Mouse (Mus musculus): ENCODE measurements around the gene Coro1b. TPM values are rescaled to one million over a fixed set of nuclear protein-coding genes. Genes with fewer than 3 reads are reported as not detected.
"Not testable (repeated sequence)": the region's sequence is repeated elsewhere in the genome, so short reads cannot be mapped to it uniquely, and the experiment has no call there.

The Coro1b gene
- polyA plus RNA-seq, 1 experiment from 2014 or later = 64.4 TPM

GRCm38 (mm10) chr19:4117006-4117405, 31.4 kb upstream of the Coro1b start:
- no peak overlapping the region for H3K27ac ChIP-seq (ENCODE audit: low read depth)
- H3K9me3 ChIP-seq (ENCODE audit: low read length) = no peaks in the 10 kb centered on the region
- H3K9ac ChIP-seq (replicated peaks) = no peak overlapping the region
- DNase-seq (no peak), ATAC-seq (no peak)
- H3K4me1 ChIP-seq (ENCODE audit: insufficient read depth) = peaks cover 47% of the 10 kb centered on the region
- TF ChIP-seq CTCF (IDR thresholded peaks at IDR 0.05; ENCODE audit: low read depth) = no peak
- TF ChIP-seq EP300 (IDR thresholded peaks at IDR 0.05; ENCODE audit: low read depth) = no peak
- 90% methylated on average over 7 of the region's 7 CpGs for WGBS (ENCODE audit: insufficient replicate concordance)
- H3K4me2 ChIP-seq (ENCODE audit: low read depth, low read length) = no peak overlapping the region
- no peak overlapping the region for H3K4me3 ChIP-seq (ENCODE audit: low read depth, low read length)
- peaks cover 54% of the 10 kb centered on the region for H3K36me3 ChIP-seq (replicated peaks; ENCODE audit: insufficient read depth, low read length)
- H3K27me3 ChIP-seq (ENCODE audit: insufficient read depth, low read length) = no peaks in the 10 kb centered on the region

- ATAC-seq (no peak), DNase-seq (no peak)
- no peaks in the 10 kb centered on the region for H3K27me3 ChIP-seq (ENCODE audit: insufficient read depth, low read length)
- no peak for TF ChIP-seq CTCF (IDR thresholded peaks at IDR 0.05; ENCODE audit: low read depth)
- TF ChIP-seq EP300 (IDR thresholded peaks at IDR 0.05; ENCODE audit: low read depth) = no peak
- 93% methylated on average over 2 of the region's 2 CpGs for WGBS (ENCODE audit: insufficient replicate concordance)
- peaks cover 44% of the 10 kb centered on the region for H3K36me3 ChIP-seq (replicated peaks; ENCODE audit: insufficient read depth, low read length)
- no peak overlapping the region for H3K4me3 ChIP-seq (ENCODE audit: low read depth, low read length)
- H3K27ac ChIP-seq (ENCODE audit: low read depth) = no peak overlapping the region
- H3K4me1 ChIP-seq (ENCODE audit: insufficient read depth) = peaks cover 41% of the 10 kb centered on the region
- no peak overlapping the region for H3K4me2 ChIP-seq (ENCODE audit: low read depth, low read length)
- H3K9me3 ChIP-seq (ENCODE audit: low read length) = no peaks in the 10 kb centered on the region
- H3K9ac ChIP-seq (replicated peaks) = no peak overlapping the region
These were observed 30.1 kb upstream of the Coro1b start for GRCm38 (mm10) chr19:4118350-4118749.

- TF ChIP-seq CTCF (IDR thresholded peaks at IDR 0.05; ENCODE audit: low read depth) (no peak), EP300 (IDR thresholded peaks at IDR 0.05; ENCODE audit: low read depth) (no peak)
- no peak overlapping the region for H3K4me3 ChIP-seq (ENCODE audit: low read depth, low read length)
- peaks cover 34% of the 10 kb centered on the region for H3K36me3 ChIP-seq (replicated peaks; ENCODE audit: insufficient read depth, low read length)
- H3K9me3 ChIP-seq (ENCODE audit: low read length) = no peaks in the 10 kb centered on the region
- no peak overlapping the region for H3K9ac ChIP-seq (replicated peaks)
- no peaks in the 10 kb centered on the region for H3K27me3 ChIP-seq (ENCODE audit: insufficient read depth, low read length)
- ATAC-seq (no peak), DNase-seq (no peak)
- 64% methylated on average over 6 of the region's 6 CpGs for WGBS (ENCODE audit: insufficient replicate concordance)
- H3K27ac ChIP-seq (ENCODE audit: low read depth) = no peak overlapping the region
- peaks cover 38% of the 10 kb centered on the region for H3K4me1 ChIP-seq (ENCODE audit: insufficient read depth)
- peak overlapping the region; percentile 64; the same call in 1 of the 2 replicates for H3K4me2 ChIP-seq (ENCODE audit: low read depth, low read length)
These were observed 28.5 kb upstream of the Coro1b start for GRCm38 (mm10) chr19:4119716-4120487.

- 86% methylated on average over 2 of the region's 2 CpGs for WGBS (ENCODE audit: insufficient replicate concordance)
- Histone ChIP-seq H3K4me2 (ENCODE audit: low read depth, low read length) (peak overlapping the region; percentile 64), H3K4me3 (ENCODE audit: low read depth, low read length) (peak overlapping the region; percentile 31; the same call in 1 of the 2 replicates), H3K9ac (replicated peaks) (no peak overlapping the region), H3K27ac (ENCODE audit: low read depth) (no peak overlapping the region), H3K27me3 (ENCODE audit: insufficient read depth, low read length) (no peaks in the 10 kb centered on the region), H3K9me3 (ENCODE audit: low read length) (no peaks in the 10 kb centered on the region), H3K36me3 (replicated peaks; ENCODE audit: insufficient read depth, low read length) (peaks cover 28% of the 10 kb centered on the region), H3K4me1 (ENCODE audit: insufficient read depth) (peaks cover 41% of the 10 kb centered on the region)
- ATAC-seq (no peak), DNase-seq (no peak)
- TF ChIP-seq CTCF (IDR thresholded peaks at IDR 0.05; ENCODE audit: low read depth) = no peak
- TF ChIP-seq EP300 (IDR thresholded peaks at IDR 0.05; ENCODE audit: low read depth) = no peak
These were observed 27.9 kb upstream of the Coro1b start for GRCm38 (mm10) chr19:4120496-4120895.

- TF ChIP-seq CTCF (IDR thresholded peaks at IDR 0.05; ENCODE audit: low read depth) (no peak), EP300 (IDR thresholded peaks at IDR 0.05; ENCODE audit: low read depth) (peak; percentile 57; the same call in 1 of the 2 replicates)
- peak overlapping the region; percentile 64 for H3K4me2 ChIP-seq (ENCODE audit: low read depth, low read length)
- H3K27me3 ChIP-seq (ENCODE audit: insufficient read depth, low read length) = no peaks in the 10 kb centered on the region
- WGBS (ENCODE audit: insufficient replicate concordance) = 3% methylated on average over 38 of the region's 38 CpGs
- peak overlapping the region; percentile 78 for H3K27ac ChIP-seq (ENCODE audit: low read depth)
- peak overlapping the region; percentile 31 for H3K4me3 ChIP-seq (ENCODE audit: low read depth, low read length)
- no peaks in the 10 kb centered on the region for H3K9me3 ChIP-seq (ENCODE audit: low read length)
- H3K9ac ChIP-seq (replicated peaks) = 0 out of 2 replicates have a peak overlapping the region, but pooled peaks have one; percentile 1
- H3K4me1 ChIP-seq (ENCODE audit: insufficient read depth) = peaks cover 41% of the 10 kb centered on the region
- DNase-seq (peak; percentile 97), ATAC-seq (peak; percentile 73)
- H3K36me3 ChIP-seq (replicated peaks; ENCODE audit: insufficient read depth, low read length) = peaks cover 20% of the 10 kb centered on the region
These were observed 27.2 kb upstream of the Coro1b start for GRCm38 (mm10) chr19:4121097-4121805.

GRCm38 (mm10) chr19:4121896-4122295, 26.5 kb upstream of the Coro1b start:
- 36% methylated on average over 6 of the region's 6 CpGs for WGBS (ENCODE audit: insufficient replicate concordance)
- H3K4me3 ChIP-seq (ENCODE audit: low read depth, low read length); H3K9ac ChIP-seq (replicated peaks); H3K27me3 ChIP-seq (ENCODE audit: insufficient read depth, low read length); DNase-seq; ATAC-seq; H3K9me3 ChIP-seq (ENCODE audit: low read length): not testable (repeated sequence)
- peak overlapping the region; percentile 47 for H3K4me2 ChIP-seq (ENCODE audit: low read depth, low read length)
- H3K36me3 ChIP-seq (replicated peaks; ENCODE audit: insufficient read depth, low read length) = peaks cover 15% of the 10 kb centered on the region
- H3K27ac ChIP-seq (ENCODE audit: low read depth) = peak overlapping the region; percentile 78
- H3K4me1 ChIP-seq (ENCODE audit: insufficient read depth) = peaks cover 47% of the 10 kb centered on the region

All from liver, postnatal 0 days (tissue).